Mouse (Mus musculus) activated CD4-positive, CD25-positive, alpha-beta regulatory T cell, adult 4 months (primary cell): ENCODE measurements around the gene Gm20388. TPM values are rescaled to one million over a fixed set of nuclear protein-coding genes. Genes with fewer than 3 reads are reported as not detected.

Experiments
- ATAC-seq: one replicate; pipeline ENCODE4 v1.8.0; 2017
- polyA plus RNA-seq, 2 experiments: library from polyadenylated mRNA; unstranded; fragments of 100-300 nt; shearing (Covaris generic); gene quantifications; one replicate each; pipeline ENCODE4 v1.2.1; 2017

The Gm20388 gene
- polyA plus RNA-seq, 2 experiments from 2014 or later = 9.9 to 12.3 TPM

DNA sequence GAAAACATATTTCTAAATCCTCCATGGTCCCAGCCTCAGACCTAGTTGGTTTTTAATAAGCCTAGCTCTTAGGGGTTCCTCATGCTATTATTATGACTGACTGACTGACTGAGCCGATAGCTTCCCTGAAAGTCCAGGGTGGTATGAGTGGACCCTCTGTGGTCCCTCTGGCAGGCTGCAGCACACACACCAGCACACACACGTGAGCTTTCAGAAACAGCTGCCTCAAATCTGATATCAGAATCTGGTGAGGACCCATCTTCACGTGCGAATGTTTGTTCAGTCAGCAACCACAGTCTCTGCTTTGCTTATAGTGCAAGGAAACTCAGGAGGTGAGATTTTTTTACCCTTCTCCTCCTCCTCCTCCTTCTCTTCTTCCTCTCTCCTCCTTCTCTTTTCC lies 54.2 kb downstream of the Gm20388 start:
- no peak for ATAC-seq

DNA sequence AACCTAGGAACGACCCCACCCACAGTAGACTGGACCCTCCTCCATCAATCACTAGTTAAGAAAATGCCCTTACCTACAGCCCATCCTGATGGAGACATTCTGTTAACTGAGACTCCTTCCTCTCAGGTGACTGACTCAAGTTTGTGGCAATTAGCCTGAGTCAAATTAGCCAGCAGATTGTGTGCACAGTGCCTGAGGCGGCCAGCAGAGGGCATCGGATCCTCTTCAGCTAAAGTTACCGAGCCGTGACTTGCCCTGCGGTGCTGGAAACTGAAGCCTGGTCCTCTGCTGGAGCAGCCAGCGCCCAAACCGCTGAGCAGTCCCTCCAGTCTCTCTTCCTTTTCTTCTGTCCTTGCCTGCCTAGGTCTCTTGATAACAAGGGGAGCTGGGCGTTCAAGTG lies 56.8 kb downstream of the Gm20388 start:
- ATAC-seq = no peak

DNA sequence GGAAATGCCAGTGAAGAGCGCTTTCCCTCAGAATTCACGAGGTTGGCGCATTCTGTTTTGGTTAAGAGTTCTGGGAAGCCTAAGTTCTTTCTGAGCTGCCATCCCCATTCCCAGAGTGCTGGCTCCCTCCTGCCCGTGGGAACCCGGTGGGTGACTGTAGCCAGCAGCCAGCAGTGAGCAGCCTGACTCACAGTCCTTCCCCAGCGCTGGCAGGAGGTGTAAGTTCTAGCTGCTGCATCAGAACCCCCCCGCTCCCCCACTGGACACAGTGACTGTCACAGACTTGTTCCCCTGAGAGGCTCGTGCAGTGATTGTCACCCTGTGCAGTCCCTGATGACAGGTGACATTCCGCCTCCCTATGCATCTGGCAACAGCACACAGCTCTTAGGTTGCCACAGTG lies 59.5 kb downstream of the Gm20388 start:
- ATAC-seq = no peak

DNA sequence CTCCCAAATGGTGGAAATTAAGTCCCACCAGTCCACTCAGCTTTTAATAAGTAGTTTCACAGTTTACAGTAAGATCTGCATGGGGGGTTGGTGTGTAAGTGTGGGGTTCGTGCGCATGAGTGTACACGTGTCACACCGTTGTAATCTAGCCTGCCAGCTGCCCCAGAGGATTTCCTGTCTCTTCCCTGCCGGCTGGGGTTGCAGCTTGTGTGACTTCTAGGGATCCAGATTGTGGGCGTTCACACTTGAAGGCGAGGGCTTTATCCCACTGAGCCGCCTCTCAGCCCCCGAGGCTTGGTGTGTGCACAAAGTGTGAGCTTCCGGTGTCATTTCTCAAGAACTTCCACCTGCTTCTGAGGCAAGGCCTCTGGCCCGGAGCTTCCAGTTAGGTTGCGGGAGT lies 61.9 kb downstream of the Gm20388 start:
- no peak for ATAC-seq

DNA sequence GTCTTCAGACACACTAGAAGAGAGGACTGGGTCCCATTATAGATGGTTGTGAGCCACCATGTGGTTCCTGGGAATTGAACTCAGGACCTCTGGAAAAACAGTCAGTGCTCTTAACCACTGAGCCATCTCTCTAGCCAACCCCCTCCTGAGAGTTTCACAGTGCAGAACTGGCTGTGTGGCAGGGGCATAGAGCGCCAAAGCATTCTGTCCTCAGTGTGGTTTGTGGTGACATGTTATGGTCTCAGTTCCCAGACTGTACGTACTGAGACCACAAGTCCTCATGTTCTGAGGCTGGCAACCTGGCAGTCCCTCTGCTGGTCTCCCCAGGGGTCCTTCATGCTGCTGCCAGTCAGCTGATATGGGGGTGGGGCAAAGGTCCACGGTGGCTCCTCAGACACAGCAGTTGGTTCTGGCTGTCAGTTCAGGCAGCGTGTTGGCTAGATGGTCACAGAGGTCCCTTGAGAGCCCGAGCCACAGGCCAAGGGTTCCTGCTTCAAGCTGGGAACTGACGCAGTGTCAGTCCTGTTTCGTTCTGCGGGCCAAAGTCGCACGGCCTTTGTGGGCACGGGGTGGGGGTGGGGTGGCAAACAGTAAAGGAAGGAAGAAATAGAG lies 68.2 kb downstream of the Gm20388 start:
- ATAC-seq = no peak

DNA sequence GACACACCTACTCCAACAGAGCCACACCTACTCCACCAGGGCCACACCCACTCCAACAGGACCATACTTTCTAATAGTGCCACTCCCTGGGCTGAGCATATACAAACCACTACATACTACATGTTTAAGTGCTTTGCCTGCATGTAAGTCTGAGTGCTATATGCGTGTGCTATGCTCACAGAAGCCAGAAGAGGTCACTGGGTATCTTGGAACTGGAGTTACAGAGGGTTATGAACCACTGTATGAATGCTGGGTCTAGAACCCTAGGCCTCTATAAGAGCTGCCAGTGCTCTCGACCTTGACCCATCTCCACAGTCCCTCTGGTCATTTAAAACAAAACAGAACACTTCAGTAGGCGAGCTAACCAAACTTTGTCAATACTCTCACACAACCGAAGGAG lies 70.6 kb downstream of the Gm20388 start:
- ATAC-seq = no peak

DNA sequence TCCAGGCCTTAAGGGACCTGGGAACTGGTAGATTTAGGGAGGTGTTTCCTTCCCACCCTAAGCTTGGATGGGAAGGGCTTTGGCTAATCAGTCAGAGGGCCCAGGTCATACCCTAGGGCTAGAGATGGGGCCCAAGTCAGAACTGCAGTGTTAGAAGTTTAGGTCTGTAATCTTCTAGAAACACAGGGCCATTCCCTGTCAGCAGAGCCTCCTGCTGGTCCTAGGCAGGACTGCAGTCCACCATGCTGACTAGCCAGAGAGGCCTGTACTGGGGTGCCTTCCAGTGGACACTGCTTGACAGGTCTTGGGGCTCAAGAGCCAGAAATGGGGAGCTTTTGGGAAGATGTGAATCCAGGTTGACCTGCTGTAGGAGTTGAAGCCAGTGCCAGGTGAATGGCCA lies 73.4 kb downstream of the Gm20388 start:
- ATAC-seq = no peak

DNA sequence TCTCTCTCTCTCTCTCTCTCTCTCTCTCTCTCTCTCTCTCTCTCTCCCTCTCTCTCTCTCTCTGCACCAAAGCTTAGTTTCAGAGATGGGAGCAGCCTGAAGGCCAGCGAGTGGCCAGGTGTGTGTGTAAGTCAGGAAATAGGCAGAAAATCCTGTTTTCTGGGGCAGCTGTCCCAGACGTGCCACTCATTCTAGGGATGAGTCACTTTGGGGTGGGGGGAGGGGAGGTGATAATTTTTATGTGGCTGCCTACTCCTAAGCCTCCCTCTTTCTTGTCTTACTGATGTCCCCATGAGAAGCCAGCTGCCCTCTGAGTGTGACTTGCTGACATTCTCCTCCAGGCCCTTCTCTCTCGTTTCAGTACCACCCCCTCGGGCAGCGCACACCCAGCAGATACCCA lies 75.5 kb downstream of the Gm20388 start:
- ATAC-seq = no peak

DNA sequence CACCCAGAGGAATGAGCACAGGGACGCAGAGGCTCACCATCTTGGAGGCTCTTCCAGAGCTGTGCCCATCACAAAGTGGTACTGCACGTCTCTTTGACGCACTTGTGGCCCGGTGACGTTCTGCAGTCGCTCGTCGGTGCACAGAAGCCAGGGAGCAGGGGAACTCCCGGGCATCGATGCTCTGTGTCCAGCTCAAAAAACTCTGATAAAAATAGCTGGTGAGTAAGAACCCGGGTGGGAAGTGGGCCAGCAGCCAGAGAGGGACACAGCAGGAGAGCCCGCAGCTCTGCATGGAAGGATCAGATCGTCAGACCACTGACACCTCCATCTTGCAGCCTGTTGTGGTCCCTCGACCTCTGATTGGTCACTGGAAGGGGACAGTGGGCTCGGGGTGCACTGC lies 77.4 kb downstream of the Gm20388 start:
- ATAC-seq = no peak

DNA sequence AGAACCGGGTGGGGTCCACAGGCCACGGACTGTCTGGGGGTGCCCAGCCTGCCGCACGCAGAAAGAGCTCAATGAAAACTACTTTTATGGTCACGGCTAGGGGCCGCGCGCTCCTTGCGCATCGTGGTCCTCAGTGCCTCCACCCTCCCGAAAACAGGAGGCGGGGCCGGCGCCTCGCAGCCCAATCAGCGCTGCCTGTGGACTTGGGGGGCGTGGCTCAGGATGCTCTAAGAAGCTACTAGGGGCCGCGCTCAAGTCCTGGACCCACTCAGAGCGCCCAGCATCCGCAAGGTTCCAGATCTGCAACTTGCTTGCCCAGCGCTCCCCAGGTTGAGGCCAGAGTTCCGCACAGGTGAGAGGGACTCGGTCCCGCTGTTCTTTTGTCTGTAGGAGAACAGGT lies 81.6 kb downstream of the Gm20388 start, which contains the start of gene Crispld2:
Gene Crispld2 (plus strand): TSS at position 190 of the 400 bp plus-strand sequence.
- no peak for ATAC-seq

DNA sequence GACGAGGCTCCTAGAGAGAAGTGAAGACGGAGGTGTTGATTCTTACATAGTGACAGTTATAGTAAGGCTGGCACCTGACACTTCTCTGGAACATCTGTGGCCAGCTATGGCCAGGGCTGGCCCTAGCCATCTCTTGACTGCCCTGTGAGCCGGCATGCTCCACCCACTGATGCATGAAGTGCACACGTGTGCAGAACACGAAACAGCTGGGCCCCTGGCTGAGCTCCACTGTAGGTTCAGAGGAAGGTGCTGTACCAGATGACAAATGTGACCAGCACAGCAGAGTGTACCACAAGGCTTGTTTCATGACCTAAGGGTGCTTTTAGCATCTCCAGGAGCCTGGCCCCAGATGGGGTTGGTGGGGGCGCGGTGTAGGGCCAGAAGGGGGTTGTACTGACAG lies 83.5 kb downstream of the Gm20388 start:
- ATAC-seq = no peak

DNA sequence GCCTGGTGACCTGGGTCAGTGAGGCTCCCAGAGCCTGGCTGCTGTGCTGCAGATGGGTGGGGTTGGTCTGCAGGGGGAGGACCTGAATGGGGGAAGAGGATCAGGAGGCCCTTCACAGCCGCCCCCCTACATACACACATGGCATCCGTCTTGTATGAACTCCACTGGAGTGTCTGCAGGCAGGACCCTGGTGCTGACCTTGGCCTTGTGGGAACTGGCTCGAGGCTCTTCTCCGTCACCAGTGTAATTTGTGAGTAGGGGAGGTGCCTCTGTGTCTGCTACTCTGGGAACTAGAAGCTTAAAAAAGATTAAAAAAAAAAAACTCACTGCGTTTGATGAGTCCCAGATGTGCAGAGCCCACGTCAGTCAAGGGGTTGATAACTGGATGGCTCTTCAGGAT lies 83.9 kb downstream of the Gm20388 start:
- ATAC-seq = no peak

DNA sequence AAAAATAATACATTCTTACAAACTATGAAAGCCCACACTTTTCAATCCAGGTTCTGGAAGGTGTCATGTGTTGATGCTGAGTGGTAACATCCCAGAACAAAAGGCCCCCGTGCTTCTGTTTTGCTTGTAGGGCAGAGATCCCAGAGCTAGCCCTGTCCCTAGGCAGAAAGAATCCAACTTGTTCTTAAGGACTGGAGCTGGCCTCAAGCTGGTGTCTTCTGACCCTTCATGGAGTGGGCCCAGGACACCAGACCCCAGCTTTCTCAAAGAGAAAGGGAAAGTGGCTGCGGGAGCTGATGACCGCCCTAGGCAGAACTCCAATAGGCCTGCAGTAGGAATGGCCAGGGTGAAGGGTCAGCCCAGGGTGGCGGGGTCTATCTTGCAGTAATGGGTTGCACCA lies 86.6 kb downstream of the Gm20388 start:
- ATAC-seq = no peak

DNA sequence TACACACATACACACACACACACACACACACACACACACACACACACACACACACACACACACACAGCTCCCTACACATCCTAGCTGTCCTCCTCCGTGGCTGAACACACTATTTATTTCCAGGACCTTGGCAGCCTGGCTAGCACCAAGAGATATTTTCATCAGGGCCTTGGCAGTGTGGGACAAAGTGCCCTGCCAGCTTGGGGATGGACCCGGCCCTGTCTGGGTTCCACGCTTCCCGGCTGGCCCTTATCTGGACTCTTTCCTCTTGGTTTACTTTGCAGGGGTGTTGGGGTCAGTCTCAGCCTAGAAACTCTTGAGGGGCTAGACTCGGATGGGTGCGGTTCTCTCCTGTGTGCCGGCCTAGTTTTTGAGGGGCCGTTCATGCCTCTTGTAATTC lies 89.8 kb downstream of the Gm20388 start:
- ATAC-seq = no peak

DNA sequence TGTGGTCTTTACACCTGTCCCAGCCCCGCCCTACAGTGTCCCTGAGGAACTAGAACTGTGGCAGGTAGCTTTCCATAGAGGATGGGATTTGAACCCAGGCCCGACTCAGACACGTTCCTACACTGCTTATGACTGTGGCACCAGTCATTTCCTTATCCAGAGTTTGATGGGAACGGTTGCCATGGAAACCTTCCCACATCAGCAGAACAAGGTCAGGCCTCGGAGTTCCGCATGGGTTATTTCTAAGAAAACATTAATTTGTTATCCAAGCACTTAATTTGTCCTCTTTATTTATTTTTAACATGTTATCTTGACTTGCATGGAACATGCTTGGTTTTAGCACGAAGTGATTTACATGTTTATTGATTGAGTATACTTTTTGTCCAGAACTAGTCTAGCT lies 91.1 kb downstream of the Gm20388 start:
- ATAC-seq = no peak

DNA sequence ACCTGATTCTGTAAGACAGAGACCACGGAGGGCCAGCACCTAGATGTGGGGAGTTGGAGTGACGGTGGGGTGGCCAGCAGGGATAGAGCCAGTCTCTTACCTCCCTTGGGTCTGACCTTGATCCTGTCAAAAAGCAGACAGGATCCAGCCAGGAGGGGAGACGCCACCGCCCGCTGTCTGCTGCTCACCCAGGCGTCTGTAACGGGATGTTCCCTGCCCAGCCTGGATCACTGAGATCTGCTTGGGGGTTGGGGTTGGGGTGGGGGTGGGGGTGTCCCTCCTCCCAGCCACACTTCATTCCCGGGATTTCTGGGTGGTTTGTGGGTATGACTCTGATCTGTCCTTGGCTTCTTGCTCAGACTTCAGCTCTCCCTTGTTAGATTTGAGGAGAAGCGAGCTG lies 91.7 kb downstream of the Gm20388 start:
- no peak for ATAC-seq

DNA sequence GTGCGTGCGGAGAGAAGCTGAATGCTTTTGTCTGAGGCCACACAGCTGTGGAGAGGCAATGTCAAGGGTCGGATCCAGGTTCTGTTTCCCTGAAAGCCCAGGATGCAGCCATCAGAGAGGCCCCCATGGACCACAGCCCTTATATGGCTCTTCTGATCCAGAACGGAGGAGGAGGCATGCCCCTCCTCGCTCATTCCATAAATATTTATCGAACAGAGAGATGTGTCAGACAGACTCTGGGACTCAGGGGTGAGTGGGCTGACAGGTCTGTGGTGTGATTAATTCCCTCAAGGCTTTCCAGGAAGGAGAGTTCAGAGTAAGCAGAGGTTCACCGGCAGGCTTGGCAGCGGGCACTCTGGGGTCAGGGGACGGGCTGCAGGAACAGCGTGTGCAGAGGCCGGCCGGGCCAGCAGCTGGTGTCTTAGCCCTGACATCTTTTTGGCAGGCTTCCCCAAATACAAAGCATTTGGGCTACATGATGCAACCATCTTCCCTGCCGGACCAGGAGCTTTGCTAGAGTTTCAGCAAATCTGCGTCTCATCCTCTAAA lies 93.6 kb downstream of the Gm20388 start:
- no peak for ATAC-seq

DNA sequence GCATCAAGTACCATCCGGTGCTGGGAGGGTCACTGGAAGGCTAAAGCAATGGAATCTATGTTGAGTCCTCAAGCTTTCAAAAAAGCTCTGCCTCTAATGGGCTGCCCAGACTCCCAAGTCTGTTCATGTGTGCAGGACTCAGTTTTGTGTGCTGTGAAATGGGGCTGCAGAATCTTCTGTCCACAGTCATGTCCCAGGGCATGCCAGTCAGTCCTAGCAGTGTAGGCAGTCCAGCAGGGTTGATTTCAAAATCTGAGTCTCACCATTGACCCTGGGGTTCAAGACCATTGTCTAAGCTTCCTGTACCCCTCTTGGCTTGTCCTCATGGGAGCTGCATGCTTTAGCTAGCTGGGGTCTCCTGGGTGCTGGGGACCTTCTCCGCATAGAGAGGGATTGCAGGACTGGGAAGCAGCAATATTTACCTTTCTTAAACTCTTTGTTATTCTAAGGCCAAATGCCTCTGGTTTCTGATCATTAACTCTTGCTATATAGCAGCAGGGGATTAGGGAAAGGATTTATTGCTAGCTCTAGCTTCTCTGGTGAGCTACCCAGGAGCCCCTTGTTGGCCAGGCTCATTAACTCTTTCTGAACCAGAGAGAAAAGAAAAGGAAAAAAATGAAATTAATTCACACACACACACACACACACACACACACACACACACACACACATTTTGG lies 94.2 kb downstream of the Gm20388 start:
- ATAC-seq = no peak

DNA sequence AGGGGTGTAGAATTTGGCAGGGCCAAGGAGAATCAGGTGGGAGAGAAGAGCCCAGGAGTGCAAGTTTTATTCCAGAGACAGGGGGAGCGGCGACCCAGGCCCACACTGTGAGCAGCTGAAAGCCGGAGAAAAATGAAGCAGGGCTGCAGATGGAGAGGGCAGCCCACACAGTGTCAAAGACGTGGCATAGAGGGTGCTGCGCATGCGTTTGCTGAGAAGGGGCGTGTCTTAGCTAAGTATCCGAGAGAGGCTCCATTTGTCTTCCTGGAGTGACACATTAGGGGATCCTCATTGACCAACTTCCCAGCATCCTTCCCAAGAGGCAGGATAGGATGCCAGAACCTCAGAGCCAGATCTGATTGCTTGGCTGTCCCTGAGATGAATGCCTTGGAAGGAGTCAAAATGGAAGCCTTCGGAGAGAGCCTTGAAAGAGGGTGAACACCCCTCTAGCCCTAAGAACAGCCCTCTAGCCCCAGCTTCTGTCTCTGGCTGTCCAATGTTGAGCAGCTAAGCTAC lies 96.1 kb downstream of the Gm20388 start:
- ATAC-seq = no peak

DNA sequence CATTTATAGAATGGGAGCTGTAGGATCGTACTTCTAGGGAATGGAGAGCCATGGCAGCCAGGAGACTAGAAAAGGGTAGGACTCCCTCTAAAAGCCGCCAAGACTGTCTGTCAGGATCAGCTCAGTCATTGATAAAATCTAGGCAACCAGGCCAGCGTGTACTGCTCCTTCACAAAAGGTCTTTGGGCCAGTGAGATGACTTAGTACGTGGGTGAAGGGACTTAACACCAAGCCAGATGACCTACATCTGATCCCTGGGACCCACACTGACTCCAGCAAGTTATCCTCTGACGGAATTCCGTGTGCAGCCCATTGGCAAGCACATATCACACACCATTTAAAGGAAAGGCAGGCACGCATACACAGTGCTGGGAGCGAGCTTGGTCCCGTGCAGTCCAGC lies 96.5 kb downstream of the Gm20388 start:
- ATAC-seq = no peak

DNA sequence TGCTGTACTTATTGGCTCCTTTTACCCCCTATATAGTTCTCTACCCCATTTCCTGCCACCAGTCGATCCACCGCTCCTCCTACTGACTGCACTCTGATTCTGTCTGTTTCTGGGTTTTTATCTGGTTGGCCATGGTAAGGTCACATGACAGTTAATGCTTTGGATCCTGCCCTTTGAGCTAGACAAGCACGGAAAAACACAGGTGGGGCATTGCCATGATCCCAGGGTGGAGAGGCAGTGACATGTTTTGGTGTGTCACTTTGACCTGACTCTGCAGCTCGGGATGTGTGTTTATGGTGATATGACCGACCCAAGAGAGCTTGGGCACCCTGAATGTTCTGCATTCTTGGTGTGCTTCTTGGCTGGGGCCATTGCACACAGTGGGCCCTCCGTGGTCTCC lies 98.6 kb downstream of the Gm20388 start:
- ATAC-seq = no peak

DNA sequence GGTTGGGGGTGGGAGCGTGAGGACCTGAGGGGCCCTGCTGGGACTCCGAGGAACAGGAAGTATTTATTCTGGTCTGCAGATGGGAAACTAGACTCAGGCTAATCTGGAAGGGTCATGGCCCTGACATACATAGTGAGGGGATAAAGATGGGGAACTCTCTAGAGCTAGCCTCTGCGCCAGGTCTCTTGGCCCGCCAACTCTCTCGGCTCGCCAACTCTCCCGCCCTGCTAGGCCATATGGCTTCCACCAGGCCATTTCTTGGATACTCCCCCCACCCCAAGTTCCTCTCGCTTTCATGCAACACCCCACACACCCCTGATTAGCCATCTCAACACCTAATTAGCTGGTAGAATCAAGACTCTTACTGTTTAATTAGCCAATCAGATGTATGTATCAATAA lies 101.8 kb downstream of the Gm20388 start:
- ATAC-seq = no peak

DNA sequence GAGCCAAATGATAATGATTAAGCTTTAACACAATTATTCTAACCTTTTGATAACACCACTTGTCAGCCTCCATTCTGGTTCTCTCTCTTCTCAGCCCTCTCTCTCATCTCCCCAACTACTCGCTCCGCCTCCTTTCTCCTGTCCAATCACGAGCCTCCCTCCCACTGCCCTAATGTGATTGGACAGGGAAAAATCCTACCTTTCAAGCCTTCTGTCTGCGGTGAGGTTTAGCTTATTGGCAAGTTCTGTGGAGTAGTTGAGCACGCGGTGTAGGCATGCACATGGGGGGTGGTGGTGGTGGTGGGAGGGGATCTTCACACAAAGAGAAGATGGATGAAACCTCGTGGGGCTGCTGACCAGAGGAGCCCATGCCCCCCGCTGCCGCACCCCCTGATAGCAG lies 102.3 kb downstream of the Gm20388 start:
- ATAC-seq = no peak

DNA sequence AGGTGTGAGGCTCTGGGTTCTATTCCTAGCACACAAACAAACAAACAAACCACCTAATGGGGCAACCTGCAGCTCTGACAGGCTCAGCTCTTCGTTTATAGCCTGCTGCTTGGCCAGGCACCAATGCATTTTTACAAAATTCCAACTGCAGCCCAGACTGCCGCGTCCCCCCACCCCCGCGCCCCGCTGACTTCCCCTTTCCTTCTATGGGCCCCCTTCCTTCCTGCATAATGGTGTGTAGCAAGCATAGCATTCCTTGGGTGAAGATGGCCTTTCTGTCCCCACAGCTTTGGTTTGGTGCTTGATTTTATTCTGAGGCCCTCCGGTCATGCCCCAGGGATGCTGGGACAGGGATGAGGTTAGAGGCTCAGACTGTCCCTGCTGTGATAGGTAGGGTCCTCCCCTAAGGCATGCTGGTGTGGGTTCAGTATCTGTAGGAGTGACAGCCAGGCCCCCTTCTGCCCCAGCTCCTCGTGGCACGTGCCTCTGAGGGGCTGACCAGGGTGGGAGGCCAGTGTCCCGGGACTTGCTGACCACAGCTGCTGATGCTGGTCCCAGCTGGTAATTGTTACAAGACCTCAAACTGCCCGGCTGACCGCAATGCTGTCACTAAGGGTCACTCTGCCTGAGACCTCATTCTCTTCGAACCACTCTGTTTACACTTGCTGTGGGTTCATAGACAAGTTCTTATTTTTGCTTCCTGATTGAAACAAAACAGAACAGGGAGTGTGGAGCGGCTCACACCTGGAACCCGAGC lies 103.8 kb downstream of the Gm20388 start:
- no peak for ATAC-seq
